Mouse (Mus musculus) neural tube, embryonic 12.5 days (tissue): ENCODE data around the gene Smim5. TPM values are rescaled to one million over a fixed set of nuclear protein-coding genes. Genes with fewer than 3 reads are reported as not detected.
A peak's percentile ranks its signal among the peaks of the same experiment; 100 is the strongest.

Source experiments
- ATAC-seq: fragments of 200-750 bp; cut with Nextera tagmentation; 2 replicates; pipeline ENCODE4 v1.8.0; 2017; ENCODE audit warnings: low read depth, mild to moderate bottlenecking, moderate TSS enrichment, moderate library complexity; ENCODE audit not compliant: low FRiP score
- H3K27ac ChIP-seq: fragments of 300-500 bp; sonication (generic); 2 replicates; pipeline ENCODE4 v1.5.1; 2016
- H3K27me3 ChIP-seq: fragments of 300-500 bp; sonication (generic); replicated peaks from 2 replicates; pipeline ENCODE4 v1.6.1; 2016; ENCODE audit warnings: mild to moderate bottlenecking
- H3K36me3 ChIP-seq: fragments of 300-500 bp; sonication (generic); 2 replicates; pipeline ENCODE4 v1.6.1; 2016; ENCODE audit warnings: mild to moderate bottlenecking
- H3K4me1 ChIP-seq: fragments of 300-500 bp; sonication (generic); 2 replicates; pipeline ENCODE4 v1.6.1; 2016
- H3K4me2 ChIP-seq: fragments of 300-500 bp; sonication (generic); replicated peaks from 2 replicates; pipeline ENCODE4 v1.6.1; 2016; ENCODE audit warnings: mild to moderate bottlenecking
- H3K4me3 ChIP-seq: fragments of 300-500 bp; sonication (generic); 2 replicates; pipeline ENCODE4 v1.5.1; 2016
- H3K9ac ChIP-seq: fragments of 300-500 bp; sonication (generic); 2 replicates; pipeline ENCODE4 v1.6.1; 2016; ENCODE audit warnings: mild to moderate bottlenecking
- H3K9me3 ChIP-seq: fragments of 300-500 bp; sonication (generic); 2 replicates; pipeline ENCODE4 v1.6.1; 2016; ENCODE audit warnings: mild to moderate bottlenecking
- WGBS: fragments of 180-500 bp; shearing (Covaris S2); methylation state at CpG from one replicate; pipeline ENCODE4 v1.1.7; 2016; 5-methylcytosine and 5-hydroxymethylcytosine counted together
- polyA plus RNA-seq: library from polyadenylated mRNA; unstranded; fragments of >200 nt; fragmentation: Nextera tagmentation; extraction: Ambion mirVana; gene quantifications from 2 replicates; pipeline ENCODE4 v1.2.1, GENCODE M21; 2016

Smim5 gene
- polyA plus RNA-seq, 1 experiment from 2014 or later, result 2.7 TPM

DNA sequence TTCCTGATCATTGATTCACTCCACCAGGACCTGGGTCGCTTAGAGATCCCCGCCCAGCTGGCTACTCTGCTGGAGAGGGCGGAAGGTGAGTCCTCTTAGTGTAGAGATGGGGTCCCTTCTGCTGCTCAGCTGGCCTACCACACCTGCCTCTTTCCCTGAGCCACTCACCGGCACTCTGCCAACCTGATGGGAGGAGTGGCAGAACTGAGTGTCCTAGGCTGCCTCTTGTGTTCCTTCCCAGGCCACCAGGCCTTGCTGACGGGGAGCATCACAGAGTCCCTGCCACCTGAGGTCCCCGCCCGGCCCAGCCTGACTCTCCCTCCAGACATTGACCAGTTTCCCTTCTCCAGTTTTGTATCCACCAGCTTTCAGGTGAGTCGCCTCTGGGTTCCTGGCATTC, 21.7 kb upstream of the Smim5 start:
- Histone ChIP-seq H3K4me2 (no peak overlapping the region), H3K36me3 (no peaks in the 10 kb centered on the region), H3K27ac (no peak overlapping the region), H3K4me3 (no peak overlapping the region), H3K9me3 (no peaks in the 10 kb centered on the region), H3K4me1 (no peaks in the 10 kb centered on the region), H3K9ac (no peak overlapping the region), H3K27me3 (peaks cover 8% of the 10 kb centered on the region; the same call in 1 of the 2 replicates)
- 87% methylated on average over 8 of the region's 8 CpGs for WGBS
- no peak for ATAC-seq

DNA sequence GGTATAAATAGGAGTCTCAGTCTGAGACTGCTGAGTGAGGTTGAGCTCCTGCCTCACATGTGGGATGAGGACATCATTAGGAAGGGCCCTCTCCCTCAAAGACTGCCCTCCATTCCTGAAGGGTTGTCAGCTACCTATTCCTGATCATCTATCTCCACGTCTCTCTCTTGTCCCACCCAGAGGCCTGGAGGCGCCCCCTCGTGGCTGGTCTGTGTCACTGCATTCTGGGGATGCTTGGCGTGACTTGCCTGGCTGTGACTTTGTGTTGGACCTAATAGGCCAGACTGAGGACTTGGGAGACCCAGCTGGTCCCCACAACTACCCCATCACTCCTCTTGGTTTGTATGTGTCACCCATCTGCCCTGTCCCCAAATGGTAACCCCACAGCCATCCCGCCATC, 18.8 kb upstream of the Smim5 start:
- no peaks in the 10 kb centered on the region for H3K4me1 ChIP-seq
- H3K9ac ChIP-seq, result no peak overlapping the region
- ATAC-seq, result no peak
- H3K4me3 ChIP-seq, result no peak overlapping the region
- WGBS, result 22% methylated on average over 5 of the region's 5 CpGs
- H3K4me2 ChIP-seq, result no peak overlapping the region
- peaks cover 22% of the 10 kb centered on the region for H3K27me3 ChIP-seq
- H3K36me3 ChIP-seq, result no peaks in the 10 kb centered on the region
- H3K9me3 ChIP-seq, result no peaks in the 10 kb centered on the region
- H3K27ac ChIP-seq, result no peak overlapping the region

DNA sequence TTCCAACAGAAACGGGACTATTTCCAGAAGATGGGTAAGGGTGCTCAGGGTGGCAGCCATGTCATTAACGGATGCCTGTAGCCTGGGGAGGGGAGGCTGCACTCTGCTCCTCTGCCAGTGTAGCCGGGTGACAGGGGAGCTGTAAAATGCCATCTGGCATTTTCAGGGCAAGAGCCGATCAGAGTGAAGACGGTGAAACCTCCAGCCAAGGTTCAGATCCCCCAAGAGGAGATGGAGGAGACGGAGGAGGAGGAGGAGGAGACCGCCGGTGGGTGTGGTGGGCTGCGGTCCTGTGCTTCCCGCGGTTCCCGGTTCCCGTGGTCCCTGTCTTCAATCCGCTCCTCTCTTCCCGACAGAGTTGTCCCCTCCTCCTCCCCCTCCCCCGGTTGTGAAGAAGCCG, 16.5 kb upstream of the Smim5 start:
- no peak for ATAC-seq
- Histone ChIP-seq H3K4me2 (peak overlapping the region; percentile 19; the same call in 1 of the 2 replicates), H3K27me3 (peaks cover 23% of the 10 kb centered on the region), H3K4me1 (no peaks in the 10 kb centered on the region), H3K36me3 (no peaks in the 10 kb centered on the region), H3K4me3 (no peak overlapping the region), H3K9me3 (no peaks in the 10 kb centered on the region), H3K9ac (no peak overlapping the region; the same call in 1 of the 2 replicates), H3K27ac (no peak overlapping the region)
- 21% methylated on average over 17 of the region's 17 CpGs for WGBS

DNA sequence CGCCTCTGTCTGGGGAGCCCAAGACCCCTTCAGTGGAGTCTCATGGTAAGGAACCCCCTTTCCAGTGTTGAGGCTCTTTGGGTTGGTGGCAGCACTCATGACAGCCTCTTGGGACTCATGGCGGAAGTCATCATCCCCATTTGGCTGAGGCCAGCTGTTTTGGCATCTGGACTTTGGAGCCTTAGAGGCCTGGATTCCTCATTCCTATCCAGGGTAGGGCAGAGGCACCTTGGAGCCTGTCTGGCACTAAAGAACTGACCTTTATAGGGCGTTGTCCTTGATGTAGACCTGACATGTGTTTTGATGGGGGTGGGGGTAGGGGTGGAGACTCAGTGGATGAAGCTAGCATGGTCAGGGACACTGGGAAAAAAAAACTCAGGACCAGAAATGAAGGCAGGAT, 15.4 kb upstream of the Smim5 start:
- no peaks in the 10 kb centered on the region for H3K9me3 ChIP-seq
- H3K9ac ChIP-seq, result no peak overlapping the region
- no peak overlapping the region for H3K27ac ChIP-seq
- no peak overlapping the region for H3K4me3 ChIP-seq
- 87% methylated on average over 3 of the region's 3 CpGs for WGBS
- no peak overlapping the region for H3K4me2 ChIP-seq
- ATAC-seq, result no peak
- H3K36me3 ChIP-seq, result no peaks in the 10 kb centered on the region
- no peaks in the 10 kb centered on the region for H3K4me1 ChIP-seq
- peaks cover 23% of the 10 kb centered on the region for H3K27me3 ChIP-seq

DNA sequence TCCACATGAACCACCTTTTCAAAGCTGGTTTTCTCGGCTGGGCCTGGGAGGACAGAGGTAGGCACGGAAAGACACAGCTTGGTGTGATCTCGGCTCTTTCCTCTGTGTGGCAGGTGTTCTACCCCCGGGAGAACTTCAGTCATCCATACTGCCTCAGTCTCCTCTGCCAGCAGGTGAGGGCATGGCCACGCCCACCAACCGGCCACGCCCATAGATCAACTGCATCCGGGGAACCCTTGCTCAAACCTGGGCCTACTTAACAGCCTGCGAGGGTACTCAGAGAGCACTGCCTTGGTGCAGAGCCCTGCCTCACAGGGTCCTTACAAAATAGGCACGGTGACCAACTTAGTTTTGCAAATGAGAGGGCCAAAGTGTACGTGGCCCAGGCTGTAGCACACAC, 14.5 kb upstream of the Smim5 start:
- no peaks in the 10 kb centered on the region for H3K36me3 ChIP-seq
- no peak overlapping the region for H3K4me3 ChIP-seq
- H3K27me3 ChIP-seq, result peaks cover 23% of the 10 kb centered on the region
- no peak for ATAC-seq
- 73% methylated on average over 11 of the region's 11 CpGs for WGBS
- H3K9me3 ChIP-seq, result no peaks in the 10 kb centered on the region
- H3K9ac ChIP-seq, result no peak overlapping the region
- H3K4me1 ChIP-seq, result no peaks in the 10 kb centered on the region
- H3K27ac ChIP-seq, result no peak overlapping the region
- no peak overlapping the region for H3K4me2 ChIP-seq

DNA sequence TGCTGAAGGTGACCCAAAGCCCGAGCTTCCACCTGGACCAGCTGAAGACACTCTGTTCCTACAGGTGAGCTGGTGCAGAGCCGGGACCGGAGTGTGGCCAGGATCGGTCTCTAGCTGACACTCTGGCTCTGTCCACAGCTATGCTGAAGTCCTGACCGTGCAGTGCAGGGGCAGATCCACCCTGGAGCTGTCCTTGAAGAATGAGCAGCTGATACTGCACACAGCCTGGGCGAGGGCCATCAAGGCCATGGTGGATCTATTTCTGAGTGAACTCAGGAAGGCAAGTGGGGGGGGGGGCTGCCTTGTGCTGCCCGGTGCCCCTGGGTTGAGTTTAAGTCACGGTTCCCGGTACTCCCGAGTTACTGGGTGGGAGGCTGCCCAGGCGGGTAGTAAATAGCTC, 13.3 kb upstream of the Smim5 start:
- Histone ChIP-seq H3K4me2 (no peak overlapping the region), H3K9ac (no peak overlapping the region), H3K4me1 (no peaks in the 10 kb centered on the region), H3K27ac (no peak overlapping the region), H3K36me3 (no peaks in the 10 kb centered on the region), H3K4me3 (no peak overlapping the region), H3K9me3 (no peaks in the 10 kb centered on the region), H3K27me3 (peaks cover 23% of the 10 kb centered on the region)
- no peak for ATAC-seq
- WGBS, result 91% methylated on average over 11 of the region's 11 CpGs

DNA sequence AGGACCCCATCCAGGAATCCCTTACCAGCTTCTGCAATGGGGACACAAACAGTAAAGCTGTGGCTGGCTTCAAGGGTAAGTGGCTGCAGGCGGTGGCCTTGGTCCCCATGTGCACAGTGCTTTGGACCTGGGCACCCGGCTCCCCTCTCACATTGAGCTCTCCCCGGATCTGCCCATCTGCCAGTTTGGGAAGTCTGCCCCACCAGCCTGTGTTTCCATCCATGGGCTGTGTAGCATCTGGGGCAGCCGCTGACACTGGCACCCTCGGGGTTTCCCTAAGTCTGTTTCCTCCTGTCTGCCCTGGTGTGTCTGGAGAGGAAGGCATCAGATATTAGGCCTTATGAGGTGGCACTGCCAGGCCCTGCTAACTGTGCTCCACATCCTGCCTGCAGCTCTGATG, 11.7 kb upstream of the Smim5 start:
- Histone ChIP-seq H3K9ac (no peak overlapping the region), H3K4me3 (no peak overlapping the region), H3K4me1 (no peaks in the 10 kb centered on the region), H3K27ac (no peak overlapping the region), H3K27me3 (peaks cover 16% of the 10 kb centered on the region), H3K36me3 (peaks cover 9% of the 10 kb centered on the region; the same call in 1 of the 2 replicates), H3K9me3 (no peaks in the 10 kb centered on the region), H3K4me2 (no peak overlapping the region)
- no peak for ATAC-seq
- WGBS, result 89% methylated on average over 5 of the region's 5 CpGs

DNA sequence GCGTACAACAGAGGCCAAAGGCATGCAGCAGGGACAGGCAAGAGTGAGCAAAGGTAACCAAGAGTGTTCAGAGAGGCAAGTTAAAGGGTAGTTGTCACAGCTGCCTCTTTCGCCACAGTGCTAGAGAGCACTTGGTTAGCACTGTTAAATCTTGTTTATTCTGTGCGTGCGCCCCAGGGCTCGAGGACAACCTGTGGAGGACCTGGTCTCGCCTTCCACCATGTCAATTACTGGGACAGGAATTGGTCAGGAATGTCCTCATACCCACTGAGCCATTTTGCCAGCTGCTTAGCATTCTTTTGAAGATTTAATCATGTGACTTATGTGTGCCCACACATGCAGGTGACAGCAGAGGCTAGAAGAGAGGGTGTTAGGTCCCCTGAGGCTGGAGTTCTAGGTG, 10.6 kb upstream of the Smim5 start:
- Histone ChIP-seq H3K4me2 (no peak overlapping the region), H3K36me3 (peaks cover 20% of the 10 kb centered on the region), H3K4me1 (no peaks in the 10 kb centered on the region), H3K4me3 (no peak overlapping the region), H3K9ac (no peak overlapping the region), H3K9me3 (no peaks in the 10 kb centered on the region), H3K27me3 (peaks cover 6% of the 10 kb centered on the region; the same call in 1 of the 2 replicates), H3K27ac (no peak overlapping the region)
- ATAC-seq, result no peak
- WGBS, result 96% methylated on average over 6 of the region's 6 CpGs

DNA sequence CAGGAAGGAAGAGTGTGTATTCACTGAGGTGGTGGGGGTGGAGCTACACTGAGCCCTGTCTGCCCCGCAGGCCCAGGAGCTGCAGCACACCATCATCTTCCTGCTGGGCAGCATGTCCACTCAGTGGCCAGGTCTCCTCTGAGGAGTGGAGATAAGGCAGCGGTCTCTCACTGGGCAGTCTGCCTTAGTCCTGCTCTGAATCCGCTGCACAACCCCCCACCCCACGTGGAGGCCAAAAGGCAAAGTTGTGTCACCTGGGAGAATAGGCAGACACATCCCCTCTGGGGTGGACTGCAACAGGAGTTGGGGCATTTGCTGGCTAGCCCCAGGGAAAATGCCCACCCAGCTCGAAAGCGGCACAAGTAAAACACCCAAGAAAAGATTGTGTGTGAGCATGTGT, 7.6 kb upstream of the Smim5 start:
- 62% methylated on average over 6 of the region's 6 CpGs for WGBS
- Histone ChIP-seq H3K36me3 (peaks cover 45% of the 10 kb centered on the region), H3K9ac (no peak overlapping the region), H3K4me3 (no peak overlapping the region), H3K27ac (no peak overlapping the region), H3K27me3 (no peaks in the 10 kb centered on the region), H3K4me1 (no peaks in the 10 kb centered on the region), H3K4me2 (no peak overlapping the region), H3K9me3 (no peaks in the 10 kb centered on the region)
- no peak for ATAC-seq

DNA sequence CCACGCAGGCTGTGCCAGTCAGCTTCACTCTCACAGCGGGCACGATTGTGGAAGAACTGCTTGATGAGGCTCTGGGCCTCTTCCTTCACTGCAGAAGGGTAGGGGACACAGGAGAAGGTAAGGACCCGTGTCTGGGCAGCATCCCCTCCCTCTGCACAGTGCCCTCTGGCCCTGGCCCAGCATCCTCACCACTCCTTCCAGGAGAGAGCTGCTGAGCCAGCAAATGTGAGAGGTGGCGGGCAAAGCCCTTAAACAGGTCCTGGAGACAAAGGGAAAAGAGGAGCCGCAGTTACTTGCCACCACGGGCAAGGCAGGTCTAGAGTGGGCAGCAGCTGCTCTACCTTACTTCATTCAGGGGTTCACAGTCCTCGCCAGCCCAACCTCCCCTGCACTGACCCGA, 6.7 kb upstream of the Smim5 start:
- no peak overlapping the region for H3K4me3 ChIP-seq
- ATAC-seq, result no peak
- no peaks in the 10 kb centered on the region for H3K27me3 ChIP-seq
- H3K27ac ChIP-seq, result no peak overlapping the region
- 93% methylated on average over 9 of the region's 9 CpGs for WGBS
- H3K9me3 ChIP-seq, result no peaks in the 10 kb centered on the region
- peaks cover 45% of the 10 kb centered on the region for H3K36me3 ChIP-seq
- H3K4me2 ChIP-seq, result no peak overlapping the region
- H3K9ac ChIP-seq, result 0 out of 2 replicates have a peak overlapping the region, but pooled peaks have one; percentile 3
- no peaks in the 10 kb centered on the region for H3K4me1 ChIP-seq

DNA sequence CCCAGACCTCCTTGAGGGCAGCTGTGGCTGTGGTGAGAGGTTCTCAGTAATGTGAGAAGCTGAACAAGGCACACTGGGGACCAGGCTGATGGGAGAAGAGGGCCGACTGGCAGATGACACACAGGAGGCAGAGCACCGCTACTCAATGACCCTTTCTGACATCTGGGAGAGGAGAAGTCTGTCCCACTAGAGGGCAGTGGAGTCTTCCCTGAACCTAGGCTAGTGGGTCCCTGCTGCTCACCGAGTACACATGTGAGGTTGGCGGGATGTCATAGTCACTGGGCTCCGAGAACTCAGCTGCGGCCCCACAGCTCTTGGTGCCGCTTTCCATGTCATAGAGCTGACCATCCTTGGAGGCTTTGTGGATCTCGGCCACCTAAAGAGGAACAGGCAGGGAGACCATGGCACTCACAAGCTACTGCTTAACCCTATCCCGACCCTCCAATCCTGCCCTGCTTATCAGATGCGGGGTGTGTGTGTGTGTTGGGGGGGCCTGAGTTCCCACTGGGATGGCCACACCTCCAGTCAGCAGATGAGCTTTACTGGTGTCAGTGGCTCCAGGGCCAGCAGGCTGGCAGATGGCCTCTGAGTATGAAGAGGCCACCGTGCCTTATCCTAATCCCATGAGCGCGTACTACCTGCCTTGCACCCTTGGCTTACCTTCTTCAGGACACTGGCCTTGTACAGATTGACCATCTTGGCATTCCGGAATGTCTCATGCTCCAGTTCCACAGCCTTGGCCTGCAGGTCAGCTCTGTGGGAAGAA, 4.8 kb upstream of the Smim5 start:
- H3K4me1 ChIP-seq, result peaks cover 4% of the 10 kb centered on the region
- ATAC-seq, result no peak
- H3K9me3 ChIP-seq, result no peaks in the 10 kb centered on the region
- WGBS, result 76% methylated on average over 14 of the region's 14 CpGs
- H3K27me3 ChIP-seq, result no peaks in the 10 kb centered on the region
- peaks cover 45% of the 10 kb centered on the region for H3K36me3 ChIP-seq
- H3K4me2 ChIP-seq, result no peak overlapping the region
- H3K9ac ChIP-seq, result no peak overlapping the region
- no peak overlapping the region for H3K27ac ChIP-seq
- no peak overlapping the region for H3K4me3 ChIP-seq

DNA sequence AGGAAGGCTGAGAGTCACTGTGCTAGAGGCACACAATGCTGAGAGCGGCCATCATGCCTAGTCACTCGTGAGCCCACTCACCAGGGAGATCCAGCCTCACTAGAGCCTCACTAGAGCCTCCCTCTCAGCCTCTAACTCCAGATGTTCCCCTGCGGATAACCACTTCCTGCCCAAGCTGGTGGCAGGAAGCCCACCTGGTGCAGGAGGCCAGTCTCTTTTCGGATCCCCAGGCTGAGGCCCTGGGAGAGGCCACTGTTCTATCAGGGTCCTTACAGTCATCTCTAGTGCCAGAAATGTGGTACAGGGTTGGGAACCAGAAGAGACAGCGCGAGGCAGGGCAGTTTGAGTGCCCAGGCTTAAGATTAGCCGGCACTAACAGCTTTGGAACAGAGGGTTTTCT, 1.3 kb upstream of the Smim5 start:
- peaks cover 32% of the 10 kb centered on the region for H3K36me3 ChIP-seq
- no peak for ATAC-seq
- no peak overlapping the region for H3K4me2 ChIP-seq
- H3K9me3 ChIP-seq, result no peaks in the 10 kb centered on the region
- no peak overlapping the region for H3K4me3 ChIP-seq
- H3K9ac ChIP-seq, result no peak overlapping the region
- H3K4me1 ChIP-seq, result peaks cover 18% of the 10 kb centered on the region
- H3K27ac ChIP-seq, result no peak overlapping the region
- no peaks in the 10 kb centered on the region for H3K27me3 ChIP-seq
- 89% methylated on average over 7 of the region's 7 CpGs for WGBS

DNA sequence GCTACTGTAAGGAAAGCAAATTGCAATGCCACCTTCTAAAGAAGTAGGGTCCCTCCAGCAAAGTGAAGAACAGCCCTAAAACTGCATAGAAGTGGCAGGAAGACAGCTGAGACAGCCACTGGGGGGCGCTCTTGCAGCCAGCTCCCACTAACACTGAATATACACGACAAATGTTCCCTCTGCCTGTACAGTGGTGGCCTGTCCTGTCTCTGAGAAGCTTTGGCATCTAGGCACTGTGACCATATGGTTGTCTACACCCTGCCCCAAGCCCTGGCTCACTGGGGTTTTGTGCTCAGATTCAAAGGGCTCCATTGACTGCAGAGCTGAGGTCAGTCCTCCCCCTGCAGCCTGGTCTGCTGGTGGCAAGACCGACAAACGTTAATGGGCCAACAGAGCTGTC, 880 bp upstream of the Smim5 start:
- Histone ChIP-seq H3K27ac (no peak overlapping the region), H3K36me3 (peaks cover 28% of the 10 kb centered on the region)
- 17% methylated on average over 4 of the region's 4 CpGs for WGBS

More for the DNA sequence above, 880 bp upstream of the Smim5 start:
- peaks cover 18% of the 10 kb centered on the region for H3K4me1 ChIP-seq
- no peak overlapping the region for H3K4me3 ChIP-seq
- H3K27me3 ChIP-seq, result no peaks in the 10 kb centered on the region
- H3K9me3 ChIP-seq, result no peaks in the 10 kb centered on the region
- H3K4me2 ChIP-seq, result no peak overlapping the region
- no peak for ATAC-seq
- H3K9ac ChIP-seq, result no peak overlapping the region
